Mouse (Mus musculus) ES-E14 (cell line): ENCODE data around the gene Fyttd1. TPM values are rescaled to one million over a fixed set of nuclear protein-coding genes. Genes with fewer than 3 reads are reported as not detected.
"Not testable (repeated sequence)": the region's sequence is repeated elsewhere in the genome, so short reads cannot be mapped to it uniquely, and the experiment has no call there.

Experiments used
- DNase-seq: peaks from one replicate; pipeline ENCODE4 v3.0.0-alpha.2; 2013; ENCODE audit warnings: low read depth, low spot score
- H3K27ac ChIP-seq: 2 replicates; pipeline ENCODE4 v1.5.1; 2012; ENCODE audit warnings: low read depth, mild to moderate bottlenecking, low read length, moderate library complexity, mixed read lengths; ENCODE audit not compliant: poor library complexity, insufficient read depth, severe bottlenecking
- H3K36me3 ChIP-seq: 2 replicates; pipeline ENCODE4 v1.6.1; 2012; ENCODE audit warnings: mild to moderate bottlenecking, low read length, moderate library complexity, mixed read lengths; ENCODE audit not compliant: control insufficient read depth, poor library complexity, insufficient read depth, severe bottlenecking
- H3K4me1 ChIP-seq, 2 experiments: fragments of 150-350 bp in 1 of 2; sonication (generic) in 1 of 2; 2 replicates each; pipeline ENCODE4 v1.6.1; 2012; ENCODE audit warnings: low read length in 2 of 2, mild to moderate bottlenecking in 1 of 2, mixed read lengths in 1 of 2; ENCODE audit not compliant: control insufficient read depth in 2 of 2, insufficient read depth in 2 of 2, poor library complexity in 1 of 2
- H3K4me3 ChIP-seq, 2 experiments: fragments of 150-350 bp in 1 of 2; sonication (generic) in 1 of 2; 2 replicates each; pipeline ENCODE4 v1.5.1; 2012; ENCODE audit warnings: low read length in 2 of 2, low read depth in 1 of 2, mild to moderate bottlenecking in 1 of 2, mixed read lengths in 1 of 2; ENCODE audit not compliant: insufficient read depth in 1 of 2, poor library complexity in 1 of 2, severe bottlenecking in 1 of 2
- H3K9ac ChIP-seq: 2 replicates; pipeline ENCODE4 v1.6.1; 2012; ENCODE audit warnings: low read depth, mild to moderate bottlenecking, low read length, mixed read lengths; ENCODE audit not compliant: poor library complexity, insufficient read depth, severe bottlenecking
- H3K9me3 ChIP-seq: fragments of 150-350 bp; sonication (generic); 2 replicates; pipeline ENCODE4 v1.6.1; 2012; ENCODE audit warnings: low read depth, mild to moderate bottlenecking, low read length; ENCODE audit not compliant: control insufficient read depth, insufficient read depth
- CHD2 ChIP-seq: IDR thresholded peaks from 2 replicates; pipeline ENCODE4 v1.6.1; 2014; ENCODE audit warnings: mild to moderate bottlenecking, low read depth, low read length, inconsistent platforms
- HCFC1 ChIP-seq: IDR thresholded peaks from 2 replicates; pipeline ENCODE4 v1.6.1; 2012; ENCODE audit warnings: low read length, inconsistent platforms, borderline replicate concordance; ENCODE audit not compliant: insufficient read depth
- MAFK ChIP-seq: IDR thresholded peaks from 2 replicates; pipeline ENCODE4 v1.6.1; 2014; ENCODE audit warnings: mild to moderate bottlenecking, low read depth, low read length, inconsistent platforms; ENCODE audit not compliant: insufficient read depth
- ZC3H11A ChIP-seq: IDR thresholded peaks from 2 replicates; pipeline ENCODE4 v1.6.1; 2012; ENCODE audit warnings: low read depth, mild to moderate bottlenecking, inconsistent platforms, low read length, borderline replicate concordance
- ZNF384 ChIP-seq: IDR thresholded peaks from 2 replicates; pipeline ENCODE4 v1.6.1; 2012; ENCODE audit warnings: low read depth, low read length, inconsistent platforms
- in situ Hi-C, 2 experiments: fragments of 600-800 bp; cut with MboI; formaldehyde crosslinking; loops; one replicate each; pipeline ENCODE4 v1.15.1; 2025; ENCODE audit warnings: low sequenced_read_pairs in 2 of 2, inconsistent platforms in 1 of 2; ENCODE audit not compliant: unreplicated experiment in 2 of 2
- total RNA-seq: library from RNA; depleted of rRNA; stranded (reverse); fragments of 300-350 nt; gene quantifications from 2 replicates; pipeline ENCODE4 v1.2.3, GENCODE M21; 2012

Gene Fyttd1
- total RNA-seq, 1 experiment: 106 TPM

DNA sequence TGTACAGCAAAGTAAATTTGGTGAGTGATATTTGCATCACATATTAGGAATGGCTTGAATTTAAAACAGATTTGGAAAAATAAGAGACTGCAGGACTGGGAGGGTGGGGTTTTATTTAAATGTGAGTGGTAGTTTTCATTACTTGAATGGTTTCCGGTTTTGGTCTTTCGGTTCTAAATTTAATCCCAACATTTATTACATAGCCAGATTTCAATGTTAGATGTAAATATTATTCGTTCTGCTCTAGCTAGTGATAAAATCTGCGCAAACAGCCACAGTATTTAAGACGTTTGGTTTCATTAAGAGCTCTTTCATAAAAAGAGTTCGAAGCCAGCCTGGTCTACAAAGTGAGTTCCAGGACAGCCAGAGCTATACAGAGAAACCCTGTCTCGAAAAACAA, 35.9 kb downstream of the Fyttd1 start:
- no peak for DNase-seq
- Histone ChIP-seq H3K4me1 (peaks cover 2 to 9% of the 10 kb centered on the region in 2 experiments; a peak in 2 of 4 replicates), H3K9me3 (no peaks in the 10 kb centered on the region), H3K9ac (no peak overlapping the region), H3K36me3 (no peaks in the 10 kb centered on the region), H3K4me3 (peak overlapping the region in 1 of 2 experiments; percentile 96; a peak in 1 of 4 replicates), H3K27ac (no peak overlapping the region)
- in situ Hi-C loops: no loop called here
- no peak for TF ChIP-seq MAFK
- no peak for TF ChIP-seq CHD2
- TF ChIP-seq ZNF384: no peak
- TF ChIP-seq ZC3H11A: no peak
- no peak for TF ChIP-seq HCFC1

DNA sequence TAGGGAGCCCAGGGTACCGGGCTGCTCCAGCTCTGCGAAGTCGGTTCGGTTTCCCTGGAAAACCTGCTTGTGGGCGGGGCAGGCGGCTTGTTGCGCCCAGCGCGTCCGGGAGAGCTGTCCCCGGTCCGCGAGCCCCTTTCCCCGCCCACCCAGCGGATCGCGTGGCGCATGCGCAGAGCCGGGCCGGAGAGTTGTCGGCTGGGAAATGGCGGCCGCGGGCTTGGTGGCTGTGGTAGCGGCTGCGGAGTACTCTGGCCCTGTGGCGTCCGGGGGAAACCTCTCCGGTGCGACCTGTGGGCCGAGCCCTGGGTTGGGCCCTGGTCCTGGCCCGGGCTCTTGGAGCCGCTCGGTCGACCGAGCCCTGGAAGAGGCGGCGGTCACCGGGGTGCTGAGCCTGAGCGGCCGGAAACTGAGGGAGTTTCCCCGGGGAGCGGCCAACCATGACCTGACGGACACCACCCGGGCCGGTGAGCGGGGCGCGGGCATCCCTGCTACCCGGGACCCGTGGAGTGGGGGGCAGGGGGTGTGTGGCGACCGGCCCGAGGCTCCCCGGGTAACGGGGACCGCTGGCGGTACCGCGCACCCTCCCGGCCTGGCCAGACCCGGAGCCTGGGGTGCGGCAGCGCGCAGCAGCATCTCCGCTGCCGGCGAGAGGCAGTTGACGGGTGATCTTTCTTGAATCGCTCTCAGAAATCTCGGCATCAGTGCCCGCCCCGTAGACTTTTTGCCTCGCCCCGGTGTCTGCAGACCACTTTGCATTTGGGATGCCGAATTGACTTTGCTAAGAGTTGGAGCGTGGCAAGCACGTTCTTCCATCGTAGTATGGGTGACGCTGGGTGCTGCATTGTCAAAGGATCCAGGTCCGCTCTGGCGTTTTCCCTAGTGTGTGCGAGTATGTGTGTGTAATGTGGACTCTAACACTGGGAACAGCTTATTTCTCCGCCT, 36.9 kb downstream of the Fyttd1 start, which contains the start of gene Lrch3:
Lrch3 (plus strand) TSS at position 164 of the 945 bp plus-strand sequence.
- peaks cover 2 to 9% of the 10 kb centered on the region in 2 experiments; a peak in 2 of 4 replicates for H3K4me1 ChIP-seq
- H3K36me3 ChIP-seq: no peaks in the 10 kb centered on the region
- H3K27ac ChIP-seq: peak within 1 kb of the TSS; percentile 73
- peak within 1 kb of the TSS; percentile 96 to 98 for H3K4me3 ChIP-seq
- peak; percentile 79 for DNase-seq
- in situ Hi-C loops: no loop called here
- no peaks in the 10 kb centered on the region for H3K9me3 ChIP-seq
- TF ChIP-seq MAFK (no peak), HCFC1 (no peak; the same call in 1 of the 2 replicates), ZC3H11A (no peak), CHD2 (no peak), ZNF384 (no peak)
- peak within 1 kb of the TSS; percentile 95 for H3K9ac ChIP-seq

GRCm38 (mm10) chr16:32915292-32916068, 38.2 kb downstream of the Fyttd1 start:
- no peak overlapping the region for H3K9ac ChIP-seq
- in situ Hi-C loops: no loop called here

DNA sequence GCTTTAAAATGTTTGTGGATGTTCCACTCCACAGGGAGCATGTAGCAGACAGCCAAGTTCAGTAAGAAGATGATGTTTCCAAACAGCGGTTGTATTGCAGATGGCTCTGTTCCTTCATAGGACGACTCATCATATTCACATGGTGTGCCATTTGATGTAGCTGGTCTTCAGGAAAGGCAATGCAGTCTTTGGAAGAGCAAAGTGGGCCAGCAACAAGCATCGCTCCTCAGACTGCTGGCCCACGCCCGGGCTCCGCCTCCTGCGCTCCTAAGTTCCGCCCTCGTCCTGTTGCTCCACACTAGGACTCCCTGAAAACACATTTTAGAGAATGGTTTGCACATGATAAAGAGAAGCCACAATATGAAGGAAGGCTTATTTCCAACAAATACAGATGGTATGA, 49.3 kb downstream of the Fyttd1 start:
- H3K9me3 ChIP-seq, H3K36me3 ChIP-seq, DNase-seq, H3K4me1 ChIP-seq, H3K27ac ChIP-seq, H3K9ac ChIP-seq, H3K4me3 ChIP-seq, in situ Hi-C loops: not testable (repeated sequence)

More at GRCm38 (mm10) chr16:32915292-32916068, 38.2 kb downstream of the Fyttd1 start:
- Histone ChIP-seq H3K27ac (no peak overlapping the region), H3K9me3 (no peaks in the 10 kb centered on the region), H3K4me1 (peaks cover 2 to 9% of the 10 kb centered on the region in 2 experiments; a peak in 2 of 4 replicates), H3K4me3 (peak overlapping the region in 1 of 2 experiments; percentile 96; a peak in 1 of 4 replicates), H3K36me3 (no peaks in the 10 kb centered on the region)
- DNase-seq: no peak
- no peak for TF ChIP-seq CHD2
- TF ChIP-seq HCFC1: no peak
- TF ChIP-seq ZC3H11A: no peak
- TF ChIP-seq ZNF384: no peak
- TF ChIP-seq MAFK: no peak
